Mouse (Mus musculus) CH12F3 (cell line): ENCODE measurements around the gene Hes7.
"Not testable (repeated sequence)": the region's sequence is repeated elsewhere in the genome, so short reads cannot be mapped to it uniquely, and the experiment has no call there.

Source experiments
- in situ Hi-C: fragments of 300-500 bp; cut with MboI; formaldehyde crosslinking; loops from 2 replicates; pipeline ENCODE4 v1.14.3; 2020; ENCODE audit warnings: low sequenced_read_pairs

Hes7 gene

DNA sequence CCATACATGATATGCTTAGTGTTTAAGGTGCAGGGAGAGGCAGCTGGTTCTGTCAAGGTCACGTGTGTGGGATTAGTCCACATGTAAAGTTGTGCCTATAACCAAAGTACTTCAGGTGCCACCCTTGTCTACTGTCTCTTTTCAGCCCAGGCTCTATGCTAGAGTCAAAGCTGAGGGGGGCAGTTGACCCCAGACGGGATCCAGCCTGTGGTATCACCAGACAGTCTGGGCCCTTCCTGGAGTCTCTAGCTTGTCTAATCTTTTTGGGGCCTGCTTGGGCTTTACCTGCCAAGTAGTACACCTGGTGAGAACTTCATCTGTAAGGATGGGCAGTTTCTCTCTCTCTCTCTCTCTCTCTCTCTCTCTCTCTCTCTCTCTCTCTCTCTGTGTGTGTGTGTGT is 32.6 kb upstream of the Hes7 start:
- in situ Hi-C loops, result no loop called here

DNA sequence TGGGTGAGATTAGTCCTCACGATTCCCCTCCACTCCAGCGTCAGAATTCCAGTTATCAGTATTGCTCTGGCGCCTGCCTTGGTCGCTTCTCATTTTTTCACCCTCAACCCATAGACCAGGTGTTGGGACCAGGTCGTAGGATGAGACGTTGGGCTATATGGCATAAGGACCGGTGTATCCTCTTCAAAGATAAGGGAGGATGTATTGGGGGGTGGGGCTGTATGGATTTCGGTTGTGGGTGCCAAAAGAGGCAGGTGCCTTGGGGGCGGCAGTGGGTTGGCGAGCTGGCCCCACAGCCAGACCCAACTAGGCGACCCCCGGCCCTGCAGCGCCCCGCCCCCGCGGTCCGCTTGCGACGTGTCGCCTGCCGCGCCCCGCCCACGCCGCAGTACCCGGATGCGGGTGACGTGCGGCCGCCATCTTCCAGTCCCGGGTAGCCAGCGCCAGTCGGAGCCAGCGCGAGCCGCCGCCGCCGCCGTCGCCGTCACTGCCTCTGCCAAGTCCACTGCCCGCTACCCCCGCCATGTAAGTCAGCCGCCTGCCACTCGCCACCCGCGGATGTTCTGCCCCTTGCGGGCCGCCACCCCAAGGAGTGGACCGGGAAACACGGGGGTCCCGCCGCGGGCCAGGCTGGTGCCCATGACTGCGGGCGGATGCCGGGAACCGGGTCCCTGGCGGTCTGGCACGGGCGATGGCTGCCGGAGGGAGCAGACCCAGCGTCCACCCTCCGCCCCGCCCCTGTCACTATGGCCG is 31.9 kb upstream of the Hes7 start, which contains the start of gene Vamp2:
Vamp2 (plus strand) TSS at position 388 of the 753 bp plus-strand sequence.
- in situ Hi-C loops, result no loop called here

DNA sequence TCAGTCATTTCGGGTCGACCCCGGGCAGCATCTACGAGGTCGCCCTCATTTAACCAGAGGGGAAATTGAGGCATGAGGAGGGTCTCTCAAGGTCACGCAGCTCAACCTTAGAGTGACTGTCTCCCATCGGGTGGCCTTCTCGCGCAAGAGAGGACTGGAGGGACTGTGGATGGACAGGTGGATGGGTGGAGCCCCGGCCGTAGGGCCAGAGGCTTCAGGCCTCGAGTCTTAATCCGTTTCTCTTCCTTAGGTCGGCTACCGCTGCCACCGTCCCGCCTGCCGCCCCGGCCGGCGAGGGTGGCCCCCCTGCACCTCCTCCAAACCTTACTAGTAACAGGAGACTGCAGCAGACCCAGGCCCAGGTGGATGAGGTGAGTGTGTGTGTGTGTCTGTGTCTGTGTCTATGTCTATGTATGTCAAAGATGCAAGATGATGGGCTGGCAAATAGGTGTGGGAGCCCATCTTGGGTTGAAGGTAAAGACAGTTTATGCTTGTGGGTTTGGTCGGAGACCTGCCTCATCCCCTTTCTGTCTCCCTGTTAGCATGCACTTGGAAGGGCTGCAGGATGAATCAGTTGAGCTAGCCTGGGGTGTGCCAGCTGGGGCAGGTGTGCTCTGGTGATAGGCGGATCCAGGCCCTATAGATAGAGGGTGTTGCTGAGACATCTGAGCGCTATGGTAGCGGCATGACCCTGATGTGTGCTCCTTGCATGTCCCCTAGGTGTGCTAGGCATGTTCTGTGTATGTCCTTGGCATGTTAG is 31.2 kb upstream of the Hes7 start:
- in situ Hi-C loops, result no loop called here

DNA sequence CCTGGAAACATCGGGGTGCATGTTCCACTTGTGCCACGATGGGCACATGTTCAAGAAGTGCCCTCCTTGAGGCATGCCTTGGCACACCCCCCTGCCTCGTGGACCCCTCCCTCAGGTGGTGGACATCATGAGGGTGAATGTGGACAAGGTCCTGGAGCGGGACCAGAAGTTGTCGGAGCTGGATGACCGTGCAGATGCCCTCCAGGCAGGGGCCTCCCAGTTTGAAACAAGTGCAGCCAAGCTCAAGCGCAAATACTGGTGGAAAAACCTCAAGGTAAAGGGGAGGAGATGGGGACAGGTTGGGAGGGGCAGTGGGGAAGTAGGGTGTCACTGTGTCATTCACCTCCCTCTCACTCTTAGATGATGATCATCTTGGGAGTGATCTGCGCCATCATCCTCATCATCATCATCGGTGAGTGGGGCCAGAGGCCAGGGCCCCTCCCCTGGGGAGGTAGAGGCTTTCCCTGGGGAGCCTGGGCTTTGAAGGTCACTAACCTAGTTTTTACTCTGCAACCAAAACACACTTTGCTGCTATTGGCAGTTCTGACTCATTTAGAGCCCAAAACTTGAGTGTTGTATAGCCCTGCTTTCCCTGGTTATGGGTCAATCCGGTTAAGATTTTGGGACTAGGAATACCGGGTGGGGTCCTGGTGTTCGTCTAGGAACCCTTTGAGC is 30.5 kb upstream of the Hes7 start:
- in situ Hi-C loops, result no loop called here

DNA sequence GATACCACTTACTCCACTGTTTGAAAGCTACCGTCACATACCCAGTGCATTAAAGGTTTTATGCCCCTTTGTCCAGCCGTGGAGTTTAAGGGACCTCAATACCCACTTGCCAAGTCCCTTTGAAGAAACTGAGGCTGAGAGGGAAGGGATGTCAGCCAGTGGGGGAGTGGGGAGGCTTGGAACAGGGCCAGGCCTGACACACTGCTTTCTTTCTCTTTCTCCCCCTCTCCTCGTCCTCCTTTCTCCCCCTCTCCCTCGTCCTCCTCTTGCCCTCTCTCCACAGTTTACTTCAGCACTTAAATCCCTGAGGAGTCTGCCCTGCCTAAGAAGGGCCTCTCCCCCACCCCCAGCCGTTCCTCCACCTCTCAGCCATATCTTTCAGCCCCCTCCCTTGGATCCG is 29.8 kb upstream of the Hes7 start:
- in situ Hi-C loops, result no loop called here

DNA sequence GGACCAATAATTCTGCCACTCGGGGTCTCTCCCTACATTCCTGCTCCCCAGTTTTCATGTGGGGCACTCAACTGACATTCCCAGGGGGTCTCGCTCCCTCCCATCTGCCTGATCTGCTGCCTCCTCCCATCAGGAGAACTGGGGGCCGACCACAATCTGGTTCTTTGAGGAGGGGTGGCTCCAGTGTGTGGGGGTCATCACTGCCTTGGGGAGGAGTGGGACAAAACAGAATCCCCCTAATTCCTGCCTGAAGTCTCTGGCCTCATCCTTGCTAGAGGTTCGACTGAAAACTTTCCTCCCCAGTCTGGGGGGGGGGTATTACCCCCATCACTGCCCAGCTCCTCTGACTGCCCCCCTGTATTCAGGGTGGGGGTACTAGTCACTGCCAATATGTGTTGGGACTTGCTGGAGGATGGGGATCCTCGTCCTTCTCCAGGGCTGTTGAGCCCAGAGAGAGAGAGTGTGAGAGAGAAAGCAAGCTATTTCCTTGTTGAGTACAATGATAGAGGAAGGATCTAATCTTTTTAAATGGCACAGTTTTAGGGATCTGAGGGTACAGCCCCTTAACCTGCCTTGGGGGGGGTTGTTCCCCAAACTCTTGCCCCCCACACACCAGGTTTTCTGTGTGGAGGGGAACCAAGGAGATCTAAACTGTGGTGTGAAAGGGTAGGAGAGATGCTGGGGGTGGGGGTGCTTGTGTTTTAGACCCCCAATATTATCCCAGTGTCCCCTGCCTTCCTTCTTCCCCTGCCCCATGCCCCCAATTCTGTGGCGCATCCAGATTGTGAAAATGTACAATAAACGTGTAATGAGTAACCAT is 28.4 kb upstream of the Hes7 start:
- in situ Hi-C loops, result no loop called here

DNA sequence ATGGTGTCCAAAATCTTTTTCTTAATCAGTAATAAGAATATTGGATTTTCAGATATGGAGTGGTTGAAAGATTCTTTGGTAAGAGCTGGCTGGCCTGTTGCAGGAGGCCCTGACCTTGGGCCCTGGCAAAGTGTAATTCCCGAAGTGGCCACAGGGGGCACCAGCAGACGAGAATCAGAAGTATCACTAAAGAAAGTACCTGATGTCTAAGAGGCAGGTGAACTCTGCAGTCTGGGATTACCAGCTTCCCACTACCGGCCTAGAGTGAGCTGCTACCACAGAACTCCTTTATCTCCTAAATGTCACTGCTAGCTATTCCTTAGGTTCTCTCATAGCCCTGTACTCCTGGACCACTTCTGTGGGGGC is 27.8 kb upstream of the Hes7 start:
- in situ Hi-C loops, result no loop called here

DNA sequence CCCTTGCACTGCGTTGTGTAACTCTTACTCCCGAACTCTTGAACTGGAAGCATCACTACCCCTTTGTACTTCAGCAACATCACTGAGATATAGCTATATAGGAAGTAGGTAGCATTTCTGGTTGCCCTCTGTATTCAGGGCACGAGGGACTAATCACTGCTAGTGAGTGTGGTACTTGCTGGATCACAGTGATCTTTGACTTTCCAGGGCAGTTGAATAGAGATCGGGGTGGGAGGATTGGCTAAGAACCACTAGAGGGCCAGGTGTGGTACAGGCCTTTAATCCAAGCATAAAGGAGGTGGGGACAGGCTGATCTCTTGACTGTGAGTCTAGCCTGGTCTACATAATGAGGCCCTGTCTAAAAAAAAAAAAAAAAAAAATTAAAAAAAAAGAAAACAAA is 27.3 kb upstream of the Hes7 start:
- in situ Hi-C loops, result no loop called here

DNA sequence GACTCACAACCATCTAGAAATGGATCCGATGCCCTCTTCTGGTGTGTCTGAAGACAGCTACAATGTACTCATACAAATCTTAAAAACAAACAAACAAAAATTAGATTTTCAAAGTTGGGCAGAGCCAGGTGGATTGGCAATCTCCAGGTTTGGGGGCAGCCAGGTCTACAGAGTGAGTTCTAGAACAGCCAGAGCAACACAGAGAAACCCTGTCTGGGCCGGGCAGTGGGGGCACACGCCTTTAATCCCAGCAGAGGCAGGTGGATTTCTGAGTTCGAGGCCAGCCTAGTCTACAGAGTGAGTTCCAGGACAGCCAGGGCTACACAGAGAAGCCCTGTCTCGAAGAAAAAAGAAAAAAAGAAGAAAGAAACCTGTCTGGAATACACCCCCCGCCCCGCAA is 26.3 kb upstream of the Hes7 start:
- in situ Hi-C loops, result not testable (repeated sequence)

DNA sequence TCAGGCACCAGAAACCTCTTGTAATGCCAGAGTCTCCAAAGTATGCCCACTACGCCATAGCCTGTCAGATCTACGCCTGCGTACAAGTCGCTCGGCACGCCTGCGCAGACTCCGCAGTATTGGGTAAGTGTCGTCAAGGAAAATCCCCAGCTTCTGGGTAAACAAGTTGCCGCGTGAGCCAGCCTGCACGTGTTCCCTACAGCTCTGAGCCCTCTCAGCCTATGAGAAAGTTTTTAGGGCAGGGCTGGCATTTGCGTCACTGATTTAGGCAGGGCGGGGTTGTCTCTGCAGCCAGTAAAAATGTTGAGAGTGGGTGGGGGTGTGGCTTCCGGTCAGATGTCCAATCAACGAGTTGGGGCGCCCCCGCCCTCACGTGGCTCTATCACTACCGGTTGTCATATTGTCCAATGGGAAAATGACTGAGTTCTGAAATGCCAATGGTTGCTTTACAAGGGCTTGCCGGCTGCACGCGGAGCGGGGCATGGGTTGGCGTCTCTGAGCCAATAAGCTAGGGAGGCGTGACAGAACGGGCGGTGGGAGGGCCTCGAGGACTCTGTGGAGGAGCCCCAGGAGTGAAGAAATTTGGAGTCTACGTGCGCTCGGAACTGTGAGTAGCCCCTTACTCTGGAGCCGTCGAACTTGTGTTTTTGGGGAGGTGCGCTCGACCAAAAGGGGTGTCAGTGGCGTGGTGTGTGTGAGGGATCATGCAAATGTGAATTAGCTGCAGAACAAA is 25.3 kb upstream of the Hes7 start, which contains the start of gene Per1:
Per1 (plus strand) TSS at position 521 of the 733 bp plus-strand sequence.
- in situ Hi-C loops, result no loop called here

DNA sequence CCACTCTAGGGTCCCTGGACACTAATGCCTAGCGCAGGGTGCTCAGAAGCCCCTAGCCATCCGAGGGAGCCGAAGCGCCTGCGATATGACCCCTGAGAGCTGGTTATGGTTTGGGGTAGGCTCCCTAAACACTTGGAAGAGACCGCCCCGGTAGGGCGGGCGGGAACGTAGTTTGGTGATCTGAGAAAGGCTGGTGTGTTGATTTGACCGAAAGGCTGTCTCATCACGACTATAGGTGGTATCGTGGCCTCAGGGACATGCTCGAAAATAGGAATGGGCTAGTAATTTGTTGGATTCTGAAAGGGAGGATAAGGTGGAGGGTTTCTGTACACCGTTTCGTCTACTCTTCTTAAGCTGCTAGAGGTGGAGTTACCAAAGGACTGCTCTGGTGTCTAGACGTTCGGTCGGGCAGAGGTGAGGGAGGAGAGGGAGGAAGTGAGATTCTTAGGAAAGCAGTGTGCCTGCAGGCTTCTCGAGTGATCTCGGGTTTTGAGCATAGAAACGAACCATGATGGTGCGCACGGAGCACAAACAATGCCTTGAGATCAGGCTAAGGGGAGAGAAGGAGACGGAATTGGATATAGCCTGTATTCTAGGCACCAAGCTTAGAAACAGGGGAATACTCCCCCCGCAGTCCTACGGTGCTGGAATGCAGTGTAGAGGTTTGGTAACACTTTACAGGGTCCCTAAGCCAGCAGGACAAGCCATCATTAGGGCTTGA is 24.5 kb upstream of the Hes7 start:
- in situ Hi-C loops, result no loop called here

DNA sequence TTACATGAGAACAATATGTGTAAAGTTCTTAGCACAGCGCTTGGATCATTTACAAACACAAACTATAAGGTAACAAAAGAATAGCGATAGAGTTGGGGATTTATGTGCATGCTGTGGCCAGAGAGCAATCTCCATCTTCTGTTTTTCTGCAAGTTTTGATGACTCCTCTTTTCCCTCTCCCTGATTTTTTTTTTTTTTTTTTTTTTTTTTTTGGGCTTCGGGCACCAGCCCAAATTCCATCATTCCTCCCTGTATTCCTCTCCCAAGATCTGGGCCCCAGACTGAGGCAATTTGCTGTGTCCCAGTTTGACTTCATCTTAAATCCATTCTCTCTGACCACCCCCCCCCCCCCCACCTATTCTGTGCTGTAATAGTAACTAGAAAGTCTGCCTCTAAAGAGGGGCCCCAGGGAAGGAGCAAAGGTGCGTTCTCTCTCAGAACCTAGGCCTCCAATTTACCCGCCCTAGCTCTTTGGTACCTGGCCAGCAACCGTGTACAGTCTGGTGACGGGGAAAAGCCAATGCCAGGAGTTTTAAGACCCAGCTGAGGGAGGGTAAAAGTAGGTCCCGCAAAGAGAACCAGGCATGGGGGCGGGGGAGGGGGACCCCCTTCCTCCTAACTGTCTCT is 23.7 kb upstream of the Hes7 start:
- in situ Hi-C loops, result no loop called here

DNA sequence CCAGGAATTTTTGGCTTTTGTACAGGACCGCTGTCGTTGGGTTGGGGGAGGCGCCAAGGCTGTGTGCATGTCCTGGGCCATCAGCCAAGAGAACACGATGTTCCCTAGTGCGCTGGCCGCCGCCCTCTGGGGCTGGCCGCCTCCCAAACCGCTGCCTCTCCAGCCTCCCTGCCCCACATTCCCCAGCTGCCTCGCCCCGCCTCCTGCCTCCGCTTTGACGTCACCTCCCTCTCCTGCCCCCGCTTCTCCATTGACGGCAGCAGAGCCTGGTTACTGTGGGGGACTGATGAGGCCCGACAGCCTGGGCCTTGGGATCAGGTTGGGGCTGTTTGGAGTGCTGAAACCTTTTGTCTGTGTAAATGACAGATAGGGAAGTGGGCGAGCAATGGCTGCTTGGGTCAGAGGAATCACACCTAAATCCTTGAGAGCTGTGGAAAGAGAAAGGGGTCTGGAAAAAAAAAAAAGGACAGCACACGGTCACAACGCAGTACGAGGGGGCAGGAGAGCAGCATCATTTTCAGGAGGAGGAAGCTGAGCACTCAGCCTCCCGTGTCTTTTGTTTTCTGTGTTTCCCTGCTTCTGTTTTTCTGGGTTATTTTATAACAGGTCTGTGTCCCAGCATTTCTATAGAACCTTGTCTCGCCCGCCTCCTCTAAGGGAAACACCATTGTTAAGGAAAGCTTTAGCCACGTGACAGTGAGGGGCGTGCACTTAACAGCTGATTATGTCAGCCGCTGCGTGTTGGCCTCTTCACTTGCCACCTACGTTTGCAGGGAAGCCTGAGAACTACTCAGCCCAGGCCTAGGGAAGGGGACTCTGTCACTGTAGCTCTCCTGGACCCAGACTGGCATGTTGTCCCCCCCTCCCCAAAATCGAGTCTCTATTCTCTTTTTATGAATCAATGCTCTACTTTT is 23.0 kb upstream of the Hes7 start:
- in situ Hi-C loops, result no loop called here

DNA sequence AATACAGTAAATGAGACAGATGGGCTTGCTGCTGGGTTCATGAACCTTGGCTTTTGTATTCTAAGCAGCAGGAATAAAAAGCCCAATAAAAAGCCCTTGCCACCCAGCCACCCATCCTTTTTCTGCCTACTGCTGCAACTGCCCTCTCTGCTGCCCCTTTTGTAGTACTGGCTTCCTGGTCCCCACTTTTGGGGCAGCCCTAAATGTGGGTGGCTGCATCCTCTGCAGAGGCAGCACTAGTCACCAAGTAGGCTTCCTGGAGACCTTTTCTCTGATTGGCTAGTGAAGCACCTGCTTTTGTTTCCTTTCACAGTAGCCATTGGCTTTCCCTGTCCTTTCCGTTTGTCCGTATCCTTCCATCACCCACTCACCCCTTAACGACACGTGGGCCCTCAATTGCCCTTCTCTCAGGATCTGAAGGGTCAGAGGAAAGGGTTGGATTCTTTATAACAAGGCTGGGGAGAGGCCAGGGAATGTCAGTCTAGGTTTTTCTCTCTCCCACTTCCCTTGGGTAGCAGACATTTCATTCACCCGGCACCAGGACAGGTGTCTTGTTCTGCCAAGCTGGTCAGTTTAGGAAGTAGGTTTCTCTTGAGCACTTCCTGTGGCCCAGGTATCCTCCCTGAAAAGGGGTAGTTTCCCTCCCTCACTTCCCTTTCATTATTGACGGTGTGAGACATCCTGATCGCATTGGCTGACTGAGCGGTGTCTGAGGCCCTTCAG is 22.0 kb upstream of the Hes7 start:
- in situ Hi-C loops, result no loop called here

DNA sequence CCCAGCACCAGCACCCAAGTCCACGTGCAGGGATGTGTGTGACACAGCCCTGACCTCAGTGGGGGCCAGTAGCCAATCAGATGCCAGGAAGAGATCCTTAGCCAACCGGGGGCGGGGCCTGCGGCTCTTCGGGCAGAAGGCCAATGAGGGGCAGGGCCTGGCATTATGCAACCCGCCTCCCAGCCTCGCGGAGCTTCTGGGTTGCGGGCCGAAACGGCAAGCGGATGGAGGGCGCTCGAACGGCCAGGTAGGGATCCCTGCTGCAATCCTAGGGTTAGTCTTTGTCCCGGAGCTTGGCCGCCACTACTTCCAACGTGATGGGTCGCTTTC is 21.5 kb upstream of the Hes7 start:
- in situ Hi-C loops, result no loop called here

DNA sequence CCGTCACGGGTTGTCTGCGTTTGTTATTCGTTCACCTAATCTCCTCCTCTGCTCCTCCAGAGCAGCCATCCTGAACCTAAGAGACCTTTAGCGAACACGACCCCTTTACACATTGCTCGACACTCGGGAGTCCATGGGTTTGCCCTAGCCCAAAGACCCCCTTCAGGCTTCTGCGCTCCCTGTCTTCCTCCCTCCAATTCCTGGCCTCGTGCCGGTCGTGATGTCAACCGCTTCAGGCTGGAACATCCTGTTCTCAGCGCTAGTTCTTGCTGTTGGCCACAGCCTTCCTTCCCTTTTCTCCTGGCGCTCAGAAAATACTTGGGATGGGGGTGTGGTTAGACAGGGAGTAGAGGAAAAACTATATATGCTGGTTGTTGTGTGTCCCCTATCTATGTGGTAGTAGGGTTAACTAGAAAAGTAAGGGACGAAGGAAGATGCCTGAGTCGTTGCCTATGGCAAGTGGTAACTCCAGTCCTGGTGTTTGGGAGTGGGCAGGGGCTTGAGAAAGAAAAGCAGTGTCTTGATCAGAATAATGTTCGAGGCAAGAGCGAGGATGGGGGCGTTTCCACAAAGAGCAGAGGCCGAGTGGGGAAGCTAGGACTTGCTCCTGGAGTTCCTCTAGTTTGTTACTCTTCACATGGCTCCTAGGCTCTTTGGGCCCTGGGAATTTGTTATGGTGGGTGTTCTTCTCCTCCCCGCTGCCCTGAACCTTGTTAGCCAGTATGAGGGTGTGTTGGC is 20.9 kb upstream of the Hes7 start:
- in situ Hi-C loops, result no loop called here

DNA sequence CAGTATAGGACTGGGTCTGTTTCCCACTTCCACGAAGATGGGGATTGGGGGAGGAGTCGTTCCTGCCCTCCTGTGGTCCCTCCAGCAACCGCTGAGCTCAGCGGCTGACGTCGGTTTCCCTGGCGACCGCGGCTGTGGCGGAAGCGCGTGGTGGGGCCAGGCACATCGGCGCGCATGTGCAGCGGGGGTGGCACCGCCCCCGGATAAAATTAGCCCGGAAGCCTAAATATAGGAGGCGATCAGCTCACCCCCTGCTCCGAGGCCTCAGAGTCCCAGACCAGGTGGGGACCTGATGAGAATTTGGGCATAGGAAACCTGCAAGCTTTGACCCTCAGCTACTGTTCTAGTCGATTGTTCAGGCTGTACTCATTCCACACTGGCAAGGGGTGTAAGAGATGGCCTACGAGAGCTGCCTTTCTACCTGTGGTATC is 20.3 kb upstream of the Hes7 start:
- in situ Hi-C loops, result no loop called here
